Mouse (Mus musculus) kidney, embryonic 14.5 days (tissue): ENCODE results near the gene Cdc42bpg. TPM values are rescaled to one million over a fixed set of nuclear protein-coding genes. Genes with fewer than 3 reads are reported as not detected.
"Not testable (repeated sequence)": the region's sequence is repeated elsewhere in the genome, so short reads cannot be mapped to it uniquely, and the experiment has no call there.

Source experiments
- ATAC-seq: fragments of 200-750 bp; cut with Nextera tagmentation; 2 replicates; pipeline ENCODE4 v1.8.0; 2017; ENCODE audit warnings: moderate number of reproducible peaks, mild to moderate bottlenecking, moderate TSS enrichment, moderate library complexity; ENCODE audit not compliant: low FRiP score, low TSS enrichment
- H3K27ac ChIP-seq: fragments of 300-500 bp; sonication (generic); 2 replicates; pipeline ENCODE4 v1.5.1; 2014; ENCODE audit warnings: low read depth, mild to moderate bottlenecking, low read length, moderate library complexity, mixed read lengths
- H3K27me3 ChIP-seq: fragments of 300-500 bp; sonication (generic); 2 replicates; pipeline ENCODE4 v1.6.1; 2014; ENCODE audit warnings: mild to moderate bottlenecking, low read length; ENCODE audit not compliant: control insufficient read depth, insufficient read depth
- H3K36me3 ChIP-seq: fragments of 300-500 bp; sonication (generic); 2 replicates; pipeline ENCODE4 v1.6.1; 2014; ENCODE audit warnings: low read length, mixed read lengths; ENCODE audit not compliant: control insufficient read depth, insufficient read depth
- H3K4me1 ChIP-seq: fragments of 300-500 bp; sonication (generic); 2 replicates; pipeline ENCODE4 v1.6.1; 2014; ENCODE audit warnings: low read length, mixed read lengths; ENCODE audit not compliant: control insufficient read depth, insufficient read depth
- H3K4me2 ChIP-seq: fragments of 300-500 bp; sonication (generic); replicated peaks from 2 replicates; pipeline ENCODE4 v1.6.1; 2014; ENCODE audit warnings: low read depth, mild to moderate bottlenecking, low read length
- H3K4me3 ChIP-seq: fragments of 300-500 bp; sonication (generic); 2 replicates; pipeline ENCODE4 v1.5.1; 2014; ENCODE audit warnings: mild to moderate bottlenecking, low read length
- H3K9ac ChIP-seq: fragments of 300-500 bp; sonication (generic); 2 replicates; pipeline ENCODE4 v1.6.1; 2014; ENCODE audit warnings: low read depth, mild to moderate bottlenecking, low read length, moderate library complexity
- H3K9me3 ChIP-seq: fragments of 300-500 bp; sonication (generic); 2 replicates; pipeline ENCODE4 v1.6.1; 2016; ENCODE audit warnings: low read length; ENCODE audit not compliant: control insufficient read depth
- WGBS: fragments of 180-500 bp; shearing (Covaris S2); extraction: QIAGEN DNeasy Blood & Tissue Kit; methylation state at CpG from one replicate; pipeline ENCODE4 v1.1.7; 2014; 5-methylcytosine and 5-hydroxymethylcytosine counted together
- polyA plus RNA-seq: library from polyadenylated mRNA; unstranded; fragments of >200 nt; fragmentation: Nextera tagmentation; extraction: Ambion mirVana; gene quantifications from 2 replicates; pipeline ENCODE4 v1.2.1, GENCODE M21; 2014

Gene Cdc42bpg
- polyA plus RNA-seq, 1 experiment from 2014 or later, result 0.89 TPM

- no peak overlapping the region for H3K4me3 ChIP-seq
- ATAC-seq, result no peak
- H3K27me3 ChIP-seq, result no peaks in the 10 kb centered on the region
- no peak overlapping the region for H3K27ac ChIP-seq
- WGBS, result 94% methylated on average over 14 of the region's 14 CpGs
- H3K9me3 ChIP-seq, result no peaks in the 10 kb centered on the region
- H3K36me3 ChIP-seq, result peaks cover 43% of the 10 kb centered on the region
- H3K4me2 ChIP-seq, result no peak overlapping the region
- 0 out of 2 replicates have a peak, but pooled peaks cover 3% of the 10 kb centered on the region for H3K4me1 ChIP-seq
- no peak overlapping the region for H3K9ac ChIP-seq
These were observed 16.5 kb upstream of the Cdc42bpg start for GRCm38 (mm10) chr19:6289696-6290238.

- H3K4me2 ChIP-seq, H3K27ac ChIP-seq, H3K27me3 ChIP-seq, H3K4me1 ChIP-seq, ATAC-seq, H3K4me3 ChIP-seq, H3K9ac ChIP-seq, H3K9me3 ChIP-seq: not testable (repeated sequence)
- H3K36me3 ChIP-seq, result peaks cover 43% of the 10 kb centered on the region
- WGBS, result 80% methylated on average over 5 of the region's 6 CpGs
These were observed 15.5 kb upstream of the Cdc42bpg start for GRCm38 (mm10) chr19:6290720-6291116.

- Histone ChIP-seq H3K36me3 (peaks cover 47% of the 10 kb centered on the region), H3K4me1 (0 out of 2 replicates have a peak, but pooled peaks cover 3% of the 10 kb centered on the region), H3K27ac (peak overlapping the region; percentile 32), H3K4me2 (no peak overlapping the region), H3K9ac (no peak overlapping the region), H3K4me3 (no peak overlapping the region), H3K27me3 (no peaks in the 10 kb centered on the region), H3K9me3 (no peaks in the 10 kb centered on the region)
- peak; percentile 33; the same call in 1 of the 2 replicates for ATAC-seq
- WGBS, result 66% methylated on average over 10 of the region's 10 CpGs
These were observed 15.0 kb upstream of the Cdc42bpg start for GRCm38 (mm10) chr19:6291117-6291781.

GRCm38 (mm10) chr19:6292262-6292661 lies 14.0 kb upstream of the Cdc42bpg start:
- H3K27me3 ChIP-seq, result no peaks in the 10 kb centered on the region
- H3K9me3 ChIP-seq, result no peaks in the 10 kb centered on the region
- 0 out of 2 replicates have a peak, but pooled peaks cover 3% of the 10 kb centered on the region for H3K4me1 ChIP-seq
- no peak overlapping the region for H3K9ac ChIP-seq
- H3K27ac ChIP-seq, result no peak overlapping the region
- ATAC-seq, result no peak
- peaks cover 51% of the 10 kb centered on the region for H3K36me3 ChIP-seq
- 92% methylated on average over 5 of the region's 5 CpGs for WGBS
- no peak overlapping the region for H3K4me2 ChIP-seq
- H3K4me3 ChIP-seq, result no peak overlapping the region

- no peak overlapping the region for H3K9ac ChIP-seq
- H3K4me1 ChIP-seq, result 0 out of 2 replicates have a peak, but pooled peaks cover 3% of the 10 kb centered on the region
- WGBS, result 92% methylated on average over 16 of the region's 17 CpGs
- no peaks in the 10 kb centered on the region for H3K9me3 ChIP-seq
- no peak for ATAC-seq
- H3K27me3 ChIP-seq, result no peaks in the 10 kb centered on the region
- H3K27ac ChIP-seq, result no peak overlapping the region
- no peak overlapping the region for H3K4me3 ChIP-seq
- no peak overlapping the region for H3K4me2 ChIP-seq
- H3K36me3 ChIP-seq, result peaks cover 63% of the 10 kb centered on the region
These were observed 12.0 kb upstream of the Cdc42bpg start for GRCm38 (mm10) chr19:6294301-6294700.

- no peak overlapping the region for H3K4me3 ChIP-seq
- peaks cover 63% of the 10 kb centered on the region for H3K36me3 ChIP-seq
- WGBS, result 87% methylated on average over 5 of the region's 5 CpGs
- H3K9ac ChIP-seq, result no peak overlapping the region
- no peak overlapping the region for H3K27ac ChIP-seq
- no peaks in the 10 kb centered on the region for H3K27me3 ChIP-seq
- no peaks in the 10 kb centered on the region for H3K4me1 ChIP-seq
- H3K4me2 ChIP-seq, result no peak overlapping the region
- H3K9me3 ChIP-seq, result no peaks in the 10 kb centered on the region
- ATAC-seq, result no peak
These were observed 9.6 kb upstream of the Cdc42bpg start for GRCm38 (mm10) chr19:6296551-6297210.

GRCm38 (mm10) chr19:6297641-6298040 lies 8.6 kb upstream of the Cdc42bpg start:
- 91% methylated on average over 9 of the region's 9 CpGs for WGBS
- H3K4me1 ChIP-seq, result no peaks in the 10 kb centered on the region
- no peak overlapping the region for H3K27ac ChIP-seq
- no peak overlapping the region for H3K9ac ChIP-seq
- no peak overlapping the region for H3K4me3 ChIP-seq
- peaks cover 58% of the 10 kb centered on the region for H3K36me3 ChIP-seq
- H3K9me3 ChIP-seq, result no peaks in the 10 kb centered on the region
- no peak for ATAC-seq
- no peaks in the 10 kb centered on the region for H3K27me3 ChIP-seq
- H3K4me2 ChIP-seq, result no peak overlapping the region

GRCm38 (mm10) chr19:6299003-6299402 lies 7.3 kb upstream of the Cdc42bpg start:
- Histone ChIP-seq H3K9ac (no peak overlapping the region), H3K36me3 (peaks cover 58% of the 10 kb centered on the region), H3K27me3 (no peaks in the 10 kb centered on the region), H3K4me3 (no peak overlapping the region), H3K4me2 (no peak overlapping the region), H3K9me3 (no peaks in the 10 kb centered on the region), H3K27ac (no peak overlapping the region), H3K4me1 (no peaks in the 10 kb centered on the region)
- 66% methylated on average over 4 of the region's 4 CpGs for WGBS
- no peak for ATAC-seq
